Mouse (Mus musculus) retina, postnatal 7 days (tissue): Measurements from ENCODE around the gene AI593442.

ENCODE experiments used
- DNase-seq: peaks from one replicate; pipeline ENCODE4 v3.0.0-alpha.2; 2012; ENCODE audit warnings: low read depth, low spot score

The AI593442 gene

DNA sequence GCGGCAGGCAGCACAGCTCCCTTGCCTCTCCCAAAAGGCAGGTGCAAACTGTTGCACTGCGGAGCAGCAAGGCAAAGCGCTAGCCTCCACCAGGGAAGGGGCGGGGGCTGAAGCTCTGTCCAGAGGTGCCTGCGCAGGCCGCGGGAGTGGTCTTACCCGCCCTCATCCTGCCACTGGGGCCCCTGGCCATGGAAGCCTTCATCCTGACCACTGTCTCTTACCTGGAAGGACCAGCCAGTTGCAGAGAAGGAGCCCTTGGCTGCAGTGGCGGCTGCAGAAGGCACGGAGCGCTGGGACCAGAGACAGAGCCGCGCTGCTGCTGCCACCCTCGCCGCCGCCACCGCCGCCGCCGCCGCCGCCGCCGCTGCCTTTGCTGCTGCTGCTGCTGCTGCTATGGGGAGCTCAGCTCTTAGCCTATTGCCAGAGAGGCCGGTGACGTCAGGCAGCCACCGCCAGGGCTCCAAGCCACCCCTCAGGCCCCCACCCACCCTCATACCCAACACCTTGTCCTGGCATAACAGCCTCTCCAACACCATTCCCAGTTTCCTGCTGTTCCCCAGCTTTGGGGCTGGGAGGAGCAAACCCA is at the start of gene AI593442:
TSS of gene AI593442 (minus strand) at position 419 of the 586 bp plus-strand sequence.
- no peak for DNase-seq

DNA sequence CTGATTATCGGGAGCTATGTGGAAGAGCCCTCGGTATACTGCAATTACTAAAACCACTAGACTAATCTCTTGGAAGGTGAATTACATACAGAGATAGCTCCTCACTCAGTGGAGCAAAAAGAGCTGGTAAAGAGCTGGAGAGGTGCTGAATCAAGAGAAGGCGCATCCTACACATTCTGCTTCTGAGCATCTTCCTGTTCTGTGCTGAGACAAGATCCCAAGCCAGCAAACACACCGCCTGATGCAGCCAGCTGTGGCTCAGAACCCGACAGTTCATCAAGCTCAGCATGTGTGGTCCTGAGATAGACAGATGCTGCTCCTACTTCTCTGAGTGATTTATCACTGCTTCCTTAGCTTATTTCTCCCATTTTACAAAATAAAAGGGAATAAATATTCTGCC is 49.2 kb upstream of the AI593442 start:
- DNase-seq = no peak

DNA sequence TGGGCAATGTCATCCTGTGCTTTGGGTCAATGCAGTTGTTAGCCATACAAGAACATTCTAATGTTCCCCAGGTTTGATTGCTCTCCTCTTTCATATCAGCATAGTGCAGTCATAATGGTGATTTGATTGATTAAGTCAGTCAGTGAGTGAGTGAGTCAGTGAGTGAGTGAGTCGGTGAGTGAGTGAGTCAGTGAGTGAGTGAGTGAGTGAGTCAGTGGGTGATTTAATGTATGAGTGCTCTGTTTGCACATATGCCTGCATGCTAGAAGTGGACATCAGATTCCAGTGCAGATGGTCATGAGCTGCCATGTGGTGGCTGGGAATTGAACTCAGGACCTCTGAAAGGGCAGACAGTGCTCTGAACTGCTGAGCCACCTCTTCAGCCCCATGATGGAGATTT is 43.0 kb upstream of the AI593442 start:
- DNase-seq = no peak

DNA sequence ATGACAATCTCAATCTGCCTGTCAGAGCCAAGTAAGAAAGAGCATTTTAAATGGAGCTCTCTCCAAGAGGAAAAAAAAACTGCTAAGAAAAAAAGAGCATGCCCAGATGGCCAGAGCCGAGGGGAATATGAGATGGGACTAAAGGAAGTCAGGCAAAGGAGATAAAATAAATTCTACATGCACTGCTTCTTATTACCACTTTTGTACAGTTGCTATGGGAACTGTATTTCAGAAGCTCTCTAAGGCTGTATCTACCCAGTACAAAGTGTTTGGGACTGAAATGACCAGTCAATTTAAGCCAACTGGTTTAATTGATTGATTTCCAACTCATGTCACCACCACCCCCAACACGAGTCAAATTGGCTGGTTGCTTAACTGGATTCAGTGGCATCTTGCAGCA is 40.0 kb upstream of the AI593442 start:
- no peak for DNase-seq

DNA sequence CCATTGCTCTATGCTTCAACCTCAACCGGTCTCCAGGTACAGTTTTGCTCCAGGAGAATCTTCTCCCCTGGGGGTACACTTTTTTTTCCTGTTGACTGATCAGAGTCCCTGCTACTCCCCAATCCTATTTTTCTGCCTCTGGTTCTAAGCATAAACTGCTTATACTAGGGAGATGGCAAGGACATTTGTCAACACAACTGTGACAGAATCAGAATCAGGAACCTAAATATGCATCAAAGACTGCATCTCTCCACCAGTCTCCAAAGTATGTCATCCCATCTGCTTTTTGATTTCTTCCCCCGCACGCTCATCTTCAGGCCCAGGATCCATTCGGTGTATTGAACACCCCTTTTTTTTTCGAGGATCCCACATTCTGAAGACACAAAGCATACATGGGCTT is 456 bp upstream of the AI593442 start:
- DNase-seq = no peak

DNA sequence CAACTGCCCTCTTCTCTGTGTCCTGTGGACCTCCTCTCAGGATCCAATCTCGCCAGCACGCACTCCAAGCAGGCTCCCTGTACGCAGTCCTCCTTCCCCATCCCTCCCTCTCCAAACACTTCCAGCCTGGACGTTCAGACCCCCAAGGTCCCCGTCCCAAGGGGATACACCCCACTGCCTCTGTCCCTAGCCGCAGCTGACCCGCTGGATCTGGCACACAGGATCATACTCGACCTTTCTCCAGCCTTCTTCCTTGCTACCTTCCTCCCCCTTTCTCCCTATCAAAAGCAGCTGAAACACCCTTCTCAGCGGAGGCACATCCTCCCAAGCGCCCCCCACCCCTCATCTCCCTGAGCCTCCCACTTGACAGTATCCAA is 753 bp downstream of the AI593442 start:
- DNase-seq = no peak

DNA sequence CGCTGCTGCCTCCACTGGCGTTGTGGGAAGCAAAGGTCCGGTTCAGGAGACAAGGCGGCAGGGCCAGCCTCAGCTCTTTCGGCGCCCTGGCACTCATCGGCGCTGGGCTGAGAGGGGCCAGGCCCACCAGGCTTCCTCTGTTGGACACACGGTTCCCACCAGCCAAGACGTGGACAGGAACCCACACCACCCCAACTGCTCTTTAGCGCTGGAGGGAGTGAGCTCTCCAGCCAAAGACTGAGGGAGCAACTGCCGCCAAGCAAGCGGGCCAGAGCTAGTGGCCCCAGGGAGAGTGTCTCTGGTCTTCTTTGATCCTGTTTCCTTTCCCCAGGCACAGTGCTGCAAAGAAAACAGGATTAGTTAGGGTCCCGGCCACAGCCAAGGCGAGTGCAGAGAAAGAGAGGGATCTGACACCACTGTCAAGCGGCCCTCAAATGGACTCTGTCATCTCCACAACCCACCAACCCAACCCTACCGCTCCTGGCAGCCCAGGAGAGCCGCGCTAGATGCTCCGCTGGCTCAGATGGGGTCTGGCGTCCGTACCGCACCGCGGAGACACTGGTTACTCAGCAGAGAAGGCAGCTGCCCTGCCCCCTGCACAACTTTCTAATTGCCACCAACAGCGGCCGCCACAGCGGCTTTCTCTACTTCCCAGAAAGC is 1.3 kb downstream of the AI593442 start:
- DNase-seq = no peak

DNA sequence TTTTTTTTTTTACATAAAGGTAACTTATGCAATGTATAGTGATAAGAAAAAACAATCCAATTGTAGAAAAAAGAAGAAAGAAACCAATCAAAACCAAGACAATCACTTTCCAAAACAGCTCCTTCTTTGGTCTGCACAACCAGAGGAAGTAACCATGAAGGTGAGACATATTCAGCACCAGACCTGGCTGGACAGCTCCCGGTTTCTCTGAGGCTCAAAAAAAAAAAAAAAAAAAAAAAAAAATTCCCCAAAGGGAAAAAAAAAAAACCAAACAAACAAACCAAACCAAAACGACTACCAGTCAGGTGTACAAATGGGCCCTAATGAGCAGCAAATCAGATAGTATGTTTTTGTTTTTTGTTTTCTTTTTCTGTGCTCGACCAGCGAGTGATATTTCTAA is 3.0 kb downstream of the AI593442 start:
- no peak for DNase-seq

DNA sequence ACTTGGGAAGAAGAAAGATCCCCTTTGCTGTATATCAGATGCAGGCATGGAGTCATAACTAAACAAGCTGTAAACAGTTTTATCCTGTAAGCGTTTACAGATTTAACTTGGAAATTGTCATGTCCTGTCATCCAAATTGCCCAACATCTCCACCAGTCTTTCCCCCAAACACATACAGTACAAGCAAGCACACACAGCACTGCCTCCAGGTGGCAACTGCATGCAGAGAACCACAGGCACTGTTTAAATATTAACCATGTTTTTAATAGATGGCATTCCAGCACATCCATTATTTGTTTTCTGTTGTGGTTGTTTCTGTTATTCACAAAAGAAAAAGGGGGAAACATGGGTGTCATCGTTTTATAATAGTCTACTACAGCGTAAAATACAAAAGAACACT is 3.6 kb downstream of the AI593442 start:
- DNase-seq = no peak

DNA sequence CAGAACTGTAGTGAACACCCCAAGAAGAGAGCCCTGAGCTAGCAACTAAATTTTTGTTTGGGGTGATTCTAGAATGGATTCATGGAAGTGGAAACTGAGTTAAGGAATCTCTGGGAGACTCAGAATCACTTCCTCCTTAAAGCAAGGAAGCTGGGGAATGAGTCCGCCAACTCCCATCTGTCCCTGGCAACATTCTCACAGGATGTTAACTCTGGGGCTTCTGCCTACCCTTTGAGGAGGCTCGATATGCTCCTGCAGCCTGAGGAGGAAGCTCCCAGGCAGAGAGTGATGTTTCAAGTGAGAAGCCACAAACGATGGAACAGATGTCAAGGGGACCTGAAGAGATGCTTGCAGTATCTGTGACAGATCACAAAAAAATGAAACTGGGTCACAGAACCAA is 18.2 kb downstream of the AI593442 start:
- DNase-seq = no peak

DNA sequence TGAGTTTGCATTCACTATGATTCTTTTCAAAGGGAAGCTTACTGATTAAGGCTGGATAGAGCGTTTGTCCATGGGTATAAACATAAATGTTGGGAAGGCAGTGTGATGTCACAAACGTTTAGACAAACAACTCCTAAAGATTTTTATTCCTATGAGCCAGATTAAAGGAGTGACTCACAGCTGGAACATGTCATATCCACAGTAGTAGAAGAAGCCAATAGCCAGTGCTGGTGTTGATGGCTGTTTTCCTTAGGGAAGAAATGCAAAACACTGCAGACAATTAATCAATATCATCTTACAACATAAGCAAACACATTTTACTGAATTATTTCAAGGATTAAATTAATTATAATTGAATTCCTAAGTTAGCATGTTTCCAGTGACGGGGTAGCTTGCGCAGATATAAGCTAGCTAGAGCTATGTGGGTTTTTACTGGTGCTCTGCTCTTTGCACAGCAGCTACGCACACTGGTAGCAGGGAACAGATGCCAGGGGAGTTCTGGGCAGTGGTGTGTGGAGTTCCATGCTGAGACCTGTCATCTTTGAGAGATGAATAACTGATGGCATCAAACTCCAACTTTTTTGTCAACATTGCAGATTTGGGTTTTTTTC is 29.1 kb downstream of the AI593442 start:
- no peak for DNase-seq

DNA sequence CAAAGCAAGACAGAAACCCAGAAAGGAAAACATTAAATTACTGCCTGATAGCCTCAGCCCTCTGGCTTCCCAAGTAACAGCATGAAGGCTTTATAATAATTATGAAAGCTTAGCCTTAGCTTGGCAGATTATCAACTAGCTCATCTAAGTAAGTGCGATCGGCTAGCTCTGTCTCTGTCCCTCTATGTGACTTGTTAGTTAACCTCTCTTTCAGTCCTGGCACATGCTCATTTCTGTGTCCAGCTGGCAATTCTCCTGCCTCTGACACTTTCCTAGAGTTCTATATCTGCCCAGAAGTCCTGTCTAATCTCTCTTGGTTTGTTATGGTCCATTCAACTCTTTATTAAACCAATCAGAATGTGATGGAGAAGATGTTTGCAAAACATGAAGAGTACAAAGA is 34.3 kb downstream of the AI593442 start:
- no peak for DNase-seq

DNA sequence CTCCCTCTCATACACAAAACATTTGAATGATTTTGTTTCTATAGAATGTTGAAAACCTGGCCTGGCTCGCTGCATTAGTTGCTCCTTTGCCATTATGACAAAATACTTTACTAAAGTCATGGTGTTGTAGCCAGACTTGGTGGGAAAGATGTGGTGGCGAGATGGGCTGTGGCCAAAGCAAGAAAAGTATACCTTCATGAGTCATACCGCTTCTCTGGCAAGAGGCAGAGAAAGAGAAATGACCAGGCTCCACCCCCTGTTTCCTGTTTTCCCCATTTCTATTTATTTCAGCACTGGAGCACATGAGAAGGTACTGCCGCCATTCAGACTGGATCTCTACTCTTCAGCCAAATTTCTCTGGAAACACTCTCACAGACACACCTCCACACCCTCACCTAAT is 35.0 kb downstream of the AI593442 start:
- no peak for DNase-seq

DNA sequence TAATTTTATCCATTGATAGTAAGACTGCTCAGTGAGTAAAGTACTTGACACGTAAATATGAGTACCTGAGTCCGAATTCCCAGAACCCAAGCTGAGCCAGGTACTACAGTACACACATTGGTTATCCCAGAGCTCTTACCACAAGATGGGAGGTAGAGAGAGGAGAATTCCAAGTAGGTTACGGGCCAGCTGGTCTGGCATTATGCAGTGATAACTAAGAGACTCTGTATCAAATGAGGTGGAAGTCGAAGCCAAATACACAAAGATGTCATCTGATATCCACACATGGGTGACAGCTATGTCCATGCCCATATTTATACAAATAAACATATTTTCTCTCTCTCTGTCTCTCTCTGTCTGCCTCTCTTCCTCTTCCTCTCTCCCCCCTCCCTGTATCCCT is 35.4 kb downstream of the AI593442 start:
- DNase-seq = no peak

DNA sequence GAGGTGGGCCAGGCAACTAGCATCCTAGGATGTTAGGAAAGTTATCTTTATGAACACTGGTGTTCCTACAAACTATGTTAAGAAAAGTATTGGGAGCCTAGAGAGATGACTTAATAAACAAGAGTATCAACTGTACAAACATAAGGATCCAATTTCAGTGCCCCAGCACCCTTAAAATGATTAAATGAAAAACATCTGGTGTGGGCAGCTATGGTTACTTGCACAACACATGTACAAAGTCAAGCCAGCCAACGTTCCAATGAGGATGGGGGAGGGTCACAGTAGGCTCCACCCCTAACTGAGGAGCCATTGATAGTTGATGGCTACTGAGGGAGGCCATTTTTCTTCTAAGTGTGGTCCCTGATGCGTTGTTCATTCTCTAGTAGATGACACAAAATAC is 43.6 kb downstream of the AI593442 start:
- DNase-seq = no peak

DNA sequence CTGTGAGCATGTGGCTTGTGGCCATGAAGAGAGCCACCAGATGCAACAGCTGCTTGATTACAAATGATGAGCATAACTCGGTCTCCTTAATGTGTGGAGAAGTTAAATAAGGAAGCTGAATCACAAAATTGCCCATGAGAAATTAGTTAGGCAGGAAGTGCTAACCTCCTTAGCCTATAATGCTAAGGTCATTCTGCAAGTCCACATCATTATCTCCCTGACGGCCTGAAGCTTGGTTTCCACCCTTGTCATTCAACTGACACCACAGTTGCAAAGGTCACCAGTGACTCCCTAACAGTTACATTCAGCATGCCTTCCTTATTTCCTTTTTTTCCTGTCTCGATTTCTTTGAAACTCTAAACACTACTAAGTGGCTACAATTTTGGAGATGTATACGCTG is 55.7 kb downstream of the AI593442 start:
- DNase-seq = no peak
